16 mouse cellular contexts compared by ENCODE assay signal in the genomic region with DNA sequence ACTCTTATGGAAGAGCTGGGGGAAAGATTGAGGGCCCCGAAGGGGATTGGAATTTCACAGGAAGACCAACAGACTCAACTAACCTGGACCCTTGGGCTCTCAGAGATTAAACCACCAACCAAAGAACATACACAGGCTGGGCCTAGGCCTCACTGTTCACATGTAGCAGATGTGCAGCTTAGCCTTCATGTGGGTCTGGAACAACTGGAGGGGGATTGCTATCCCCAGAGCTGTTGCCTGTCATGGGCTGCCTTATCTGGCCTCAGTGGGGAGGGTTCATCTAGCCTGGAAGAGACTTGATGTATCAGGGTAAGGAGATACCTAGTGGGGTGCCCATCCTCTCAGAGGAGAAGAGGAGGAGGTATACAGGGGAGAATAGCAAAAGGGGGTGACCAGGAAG.
"Had no signal": no experiment of that assay in that cellular context is flagged by ENCODE, and none has a peak within 500 bp of the region (broad histone marks: within the 10 kb centered on the region; RNA-seq: fewer than 3 reads in every experiment).

No protein-coding gene starts in this region.

- H3K27me3 ChIP-seq: neural tube, embryonic 13.5 days; neural tube, embryonic 15.5 days; stomach, embryonic 15.5 days had no signal

- H3K4me2 ChIP-seq: neural tube, embryonic 13.5 days; neural tube, embryonic 15.5 days; stomach, embryonic 15.5 days had no signal

- H3K36me3 ChIP-seq: neural tube, embryonic 13.5 days; neural tube, embryonic 15.5 days; stomach, embryonic 15.5 days had no signal

- H3K9ac ChIP-seq: neural tube, embryonic 13.5 days; neural tube, embryonic 15.5 days; stomach, embryonic 15.5 days had no signal

- DNase-seq: retina, postnatal 1 day; right cerebral cortex, adult 18-20 months; right cerebral cortex, postnatal 14 days; right cerebral cortex, postnatal 25 days; right cerebral cortex, postnatal 4 days; spleen, adult 18-20 months; thymus, adult 18-20 months; thymus, adult 2 months; thymus, postnatal 14 days; thymus, postnatal 25 days; thymus, postnatal 36 days; thymus, postnatal 4 days had no signal

- H3K27ac ChIP-seq: neural tube, embryonic 13.5 days; neural tube, embryonic 15.5 days; stomach, embryonic 15.5 days; stomach, postnatal 0 days had no signal

- H3K9me3 ChIP-seq: neural tube, embryonic 13.5 days; neural tube, embryonic 15.5 days; stomach, embryonic 15.5 days had no signal

- H3K4me1 ChIP-seq: neural tube, embryonic 15.5 days had no signal

- H3K4me3 ChIP-seq: neural tube, embryonic 13.5 days; neural tube, embryonic 15.5 days; stomach, embryonic 15.5 days had no signal
